Mouse (Mus musculus) lung, postnatal 4 days (tissue): ENCODE measurements around the gene Hcfc2.

Experiments used
- DNase-seq, 2 experiments: peaks; one replicate each; pipeline ENCODE4 v3.0.0; 2021

The Hcfc2 gene

DNA sequence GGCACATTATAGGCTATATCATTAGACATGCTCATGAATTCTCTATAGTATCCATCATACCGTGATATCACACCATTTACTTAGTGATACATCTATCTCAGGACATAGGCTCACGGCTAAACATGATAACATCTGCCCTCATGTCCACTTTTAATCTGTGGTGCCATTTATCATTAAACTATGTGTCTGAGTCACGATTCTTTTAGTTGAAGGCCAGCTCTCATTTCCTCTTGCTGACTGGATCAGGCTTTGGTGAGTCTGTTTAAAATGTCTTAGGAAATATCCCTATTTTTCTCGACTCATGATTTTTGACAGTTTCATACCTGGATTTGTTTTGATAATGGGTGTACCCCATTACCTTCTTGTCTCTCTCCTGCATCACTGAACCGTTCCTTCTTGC lies at the start of gene Hcfc2:
TSS of gene Hcfc2 (plus strand) at position 205 of the 400 bp plus-strand sequence.
- DNase-seq, result no peak

DNA sequence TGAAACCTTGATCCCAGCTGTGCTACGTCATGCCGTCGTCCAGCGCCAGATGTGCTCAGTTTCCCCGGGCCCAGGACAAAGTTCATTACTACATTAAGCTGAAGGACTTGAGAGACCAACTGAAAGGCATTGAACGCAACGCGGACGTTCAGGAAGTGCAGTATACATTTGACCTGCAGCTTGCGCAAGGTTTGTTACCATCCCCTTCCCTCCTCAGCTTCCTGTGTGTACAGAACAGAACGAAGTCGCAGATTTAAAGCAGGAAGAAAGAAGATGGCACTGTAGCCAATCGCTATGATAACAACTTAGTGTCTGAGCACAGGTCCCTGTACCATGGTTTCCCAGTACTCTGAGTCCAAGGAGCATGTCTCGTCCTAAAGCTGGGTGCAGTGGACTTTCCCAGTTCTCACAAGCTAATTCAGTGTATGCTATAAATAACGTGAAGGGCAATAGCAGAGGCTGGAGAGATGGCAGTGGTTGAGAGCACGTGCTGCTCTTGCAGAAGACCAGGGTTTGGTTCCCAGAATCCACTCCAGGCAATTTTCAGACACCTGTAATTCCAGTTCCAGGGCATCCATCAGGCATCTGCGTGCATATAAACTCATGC lies 48.7 kb upstream of the Hcfc2 start:
- DNase-seq, result no peak

GRCm38 (mm10) chr10:82651221-82651620 lies 44.7 kb upstream of the Hcfc2 start:
- DNase-seq, result no peak

DNA sequence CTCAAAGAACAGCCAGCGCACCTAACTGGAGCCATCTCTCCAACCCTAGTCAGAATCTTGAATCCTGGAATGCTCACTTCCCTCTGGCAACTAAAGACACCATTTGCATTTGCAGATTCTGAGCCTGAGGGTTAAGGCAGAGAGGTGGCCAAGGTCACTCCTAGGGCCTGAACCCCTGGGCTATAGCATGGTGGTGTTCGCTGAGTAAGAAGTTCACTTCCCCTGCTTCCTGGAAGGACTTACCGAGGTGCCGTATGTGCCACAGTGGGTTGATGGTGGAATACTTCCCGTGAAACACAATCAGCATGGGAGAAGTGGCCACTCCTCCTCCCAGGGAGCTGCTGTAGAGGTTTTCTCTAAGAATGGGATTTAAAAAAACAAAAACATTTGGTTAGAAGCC lies 43.3 kb upstream of the Hcfc2 start:
- DNase-seq, result no peak

- no peak for DNase-seq
Observed at GRCm38 (mm10) chr10:82654581-82654980, 41.4 kb upstream of the Hcfc2 start.

GRCm38 (mm10) chr10:82661820-82662219 lies 34.1 kb upstream of the Hcfc2 start:
- no peak for DNase-seq

- DNase-seq, result no peak
Observed at GRCm38 (mm10) chr10:82662267-82662990, 33.5 kb upstream of the Hcfc2 start.

DNA sequence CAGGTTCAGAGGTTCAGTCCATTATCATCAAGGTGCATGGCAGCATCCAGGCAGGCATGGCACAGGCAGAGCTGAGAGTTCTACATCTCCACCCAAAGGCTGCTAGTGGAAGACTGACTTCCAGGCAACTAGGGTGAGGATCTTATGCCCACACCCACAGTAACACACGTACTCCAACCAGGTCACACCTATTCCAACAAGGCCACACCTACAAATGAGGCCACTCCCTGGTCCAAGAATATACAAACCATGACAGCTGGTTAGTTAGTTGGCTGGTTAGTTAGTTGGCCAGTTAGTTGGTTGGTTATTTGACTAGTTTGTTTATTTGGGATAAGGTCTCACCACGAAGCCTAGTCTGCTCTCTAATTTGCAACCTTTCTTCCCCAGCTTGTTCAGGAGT lies 32.7 kb upstream of the Hcfc2 start:
- no peak for DNase-seq

DNA sequence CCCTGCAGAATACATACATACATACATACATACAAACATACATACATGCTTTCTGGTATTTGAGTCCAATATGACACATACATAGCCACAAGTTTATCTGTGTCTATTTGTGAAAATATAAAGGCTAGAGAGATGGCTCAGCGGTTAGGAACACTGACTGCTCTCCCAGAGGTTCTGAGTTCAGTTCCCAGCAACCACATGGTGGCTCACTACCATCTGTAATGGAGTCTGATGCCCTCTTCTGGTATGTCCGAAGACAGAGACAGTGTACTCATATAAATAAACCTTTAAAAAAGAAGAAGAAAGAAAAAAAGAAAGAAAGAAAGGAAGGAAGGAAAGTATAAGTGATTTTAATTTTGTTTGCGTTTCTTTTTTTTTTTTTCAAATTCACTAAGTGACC lies 30.0 kb upstream of the Hcfc2 start:
- DNase-seq, result no peak

DNA sequence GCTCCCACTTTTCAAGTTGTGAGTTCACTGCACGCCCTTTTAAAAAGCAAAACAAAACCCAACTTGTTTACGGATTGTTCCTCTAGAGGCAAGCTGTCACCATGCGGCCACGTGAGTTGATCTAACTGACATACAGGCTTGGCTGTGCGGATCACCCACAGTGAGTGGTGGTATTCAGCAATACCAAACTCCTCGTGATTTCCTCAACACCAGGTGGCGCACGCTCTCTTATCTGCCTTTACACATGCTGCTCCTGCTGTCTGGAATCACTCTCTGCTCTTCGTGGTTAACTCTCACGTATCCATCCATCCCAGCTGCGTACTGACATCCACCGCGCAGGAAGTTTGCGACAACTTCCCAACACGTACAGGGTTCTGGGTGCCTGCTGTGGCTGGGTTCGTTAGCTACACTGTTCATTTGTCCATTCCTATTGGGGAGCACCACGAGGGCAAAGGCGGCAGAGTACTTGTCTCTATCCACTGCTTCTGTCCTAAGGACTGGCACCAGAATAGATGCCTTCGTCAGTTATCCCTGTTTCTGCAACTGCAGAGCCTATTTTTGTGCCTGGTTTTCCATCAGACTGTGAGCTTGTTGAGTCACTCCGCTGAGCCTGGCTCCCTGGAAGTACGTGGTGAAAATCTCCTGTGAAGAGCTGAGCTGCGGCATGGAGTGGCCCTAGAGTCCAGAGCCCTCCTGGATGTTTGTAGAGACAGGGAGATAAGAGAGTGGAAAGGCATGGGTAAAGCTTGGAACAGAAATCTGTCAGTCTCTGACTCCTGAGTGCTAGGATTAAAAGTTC lies 29.3 kb upstream of the Hcfc2 start:
- peak; percentile 84 to 87 for DNase-seq

GRCm38 (mm10) chr10:82670205-82670604 lies 25.8 kb upstream of the Hcfc2 start:
- no peak for DNase-seq

DNA sequence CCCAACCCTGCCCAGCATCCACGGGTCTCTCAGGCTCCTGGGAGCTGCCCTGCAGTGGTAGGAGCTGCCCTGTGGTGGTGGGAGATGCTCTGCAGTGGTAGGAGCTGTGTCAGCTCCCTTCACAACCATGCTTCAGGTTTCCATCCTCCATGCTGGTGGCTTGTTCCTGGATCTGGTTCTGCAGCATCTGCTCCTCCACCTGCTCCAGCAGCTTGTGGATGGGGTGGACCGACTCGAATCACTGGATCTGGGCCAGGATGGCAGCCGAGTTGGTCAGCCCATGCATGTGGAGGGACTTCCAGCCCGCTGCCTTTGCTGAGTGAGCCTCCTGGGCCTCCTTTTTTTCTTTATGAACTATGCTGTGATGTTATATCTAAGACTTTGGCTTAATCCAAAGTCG lies 19.0 kb upstream of the Hcfc2 start:
- no peak for DNase-seq

GRCm38 (mm10) chr10:82680769-82681168 lies 15.2 kb upstream of the Hcfc2 start:
- no peak for DNase-seq

DNA sequence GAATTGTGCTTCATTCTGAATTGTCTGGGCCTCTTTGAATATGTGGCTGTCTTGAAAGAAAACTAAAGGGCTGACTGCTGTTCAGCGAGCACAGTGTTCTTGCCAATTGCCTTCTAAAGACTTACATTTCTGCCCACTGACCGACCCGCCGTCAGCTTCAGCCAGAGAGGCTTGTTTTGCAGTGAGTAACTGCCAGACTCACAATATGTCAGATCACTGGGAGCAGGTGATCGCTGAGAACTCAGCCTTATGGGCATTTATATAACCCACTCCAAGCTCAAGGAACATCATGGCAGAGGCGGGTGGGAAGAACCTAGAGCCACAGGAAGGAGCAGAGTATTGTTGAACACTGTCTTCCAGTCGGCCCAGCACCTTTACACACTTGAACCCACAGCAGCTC lies 14.3 kb upstream of the Hcfc2 start:
- DNase-seq, result no peak

DNA sequence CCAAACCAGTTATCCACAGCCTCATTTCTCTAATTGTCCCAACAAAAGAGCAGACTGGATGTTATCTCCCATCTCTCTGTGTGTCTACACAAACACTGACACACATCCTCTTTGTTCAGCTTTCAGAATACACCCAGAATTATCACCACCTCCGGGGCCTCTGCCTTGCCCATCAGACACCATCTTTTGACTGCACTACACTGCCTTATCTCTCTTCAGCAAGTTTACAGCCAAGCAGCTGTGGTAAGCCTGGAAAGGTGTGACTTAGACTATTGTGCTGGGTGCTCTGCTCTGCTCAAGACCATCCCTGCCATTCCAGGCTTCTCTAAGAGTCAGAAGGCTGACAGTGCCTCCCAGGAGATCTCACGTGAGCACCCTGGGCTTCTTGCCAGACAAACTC lies 10.5 kb upstream of the Hcfc2 start:
- DNase-seq, result no peak

GRCm38 (mm10) chr10:82689681-82690211 lies 6.2 kb upstream of the Hcfc2 start:
- no peak for DNase-seq

GRCm38 (mm10) chr10:82690494-82690893 lies 5.5 kb upstream of the Hcfc2 start, which contains the start of gene Glt8d2:
Glt8d2 (minus strand) TSS chr10:82690650.
- DNase-seq, result peak; percentile 54 to 71

DNA sequence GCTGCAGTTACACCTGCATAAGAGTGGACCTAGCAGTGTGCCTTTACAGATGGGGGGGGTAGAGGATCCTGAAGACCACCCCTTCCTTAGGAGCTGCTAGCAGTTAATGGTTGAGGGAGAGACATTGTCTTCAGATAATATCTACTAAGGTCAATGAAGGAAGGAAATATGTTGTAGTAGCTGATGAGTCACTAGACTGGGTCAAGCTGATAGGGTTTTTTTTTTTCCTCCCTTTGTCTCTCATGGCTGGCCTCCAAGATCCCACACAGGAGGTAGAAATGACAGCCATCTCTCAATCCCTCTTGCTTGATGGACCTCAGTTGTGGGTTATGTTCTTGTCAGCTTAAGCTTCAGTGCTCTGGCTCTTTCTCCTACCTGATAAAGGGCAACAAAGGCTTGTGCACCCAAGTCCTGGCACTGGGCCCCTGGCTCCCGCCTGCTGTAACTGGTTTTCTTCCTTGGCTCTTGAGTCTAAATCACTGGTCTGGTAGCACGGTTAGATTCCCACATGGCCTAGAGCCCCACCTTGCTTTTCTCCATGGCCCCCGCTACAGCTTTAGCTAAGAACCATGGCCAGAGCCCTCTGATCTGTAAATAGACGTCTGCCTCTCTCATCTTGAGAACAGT lies 606 bp downstream of the Hcfc2 start:
- peak in 1 of 2 experiments; percentile 9 for DNase-seq

- DNase-seq, result peak in 1 of 2 experiments; percentile 17
Observed at GRCm38 (mm10) chr10:82697305-82697898, 1.4 kb downstream of the Hcfc2 start.

- DNase-seq, result peak; percentile 92 to 93
Observed at GRCm38 (mm10) chr10:82698712-82699261, 2.8 kb downstream of the Hcfc2 start.

- DNase-seq, result peak; percentile 37 to 45
Observed at GRCm38 (mm10) chr10:82699296-82699941, 3.5 kb downstream of the Hcfc2 start.

GRCm38 (mm10) chr10:82741354-82741753 lies 45.4 kb downstream of the Hcfc2 start:
- no peak for DNase-seq
